ENCODE assay signal across 8 mouse cellular contexts in the genomic region with DNA sequence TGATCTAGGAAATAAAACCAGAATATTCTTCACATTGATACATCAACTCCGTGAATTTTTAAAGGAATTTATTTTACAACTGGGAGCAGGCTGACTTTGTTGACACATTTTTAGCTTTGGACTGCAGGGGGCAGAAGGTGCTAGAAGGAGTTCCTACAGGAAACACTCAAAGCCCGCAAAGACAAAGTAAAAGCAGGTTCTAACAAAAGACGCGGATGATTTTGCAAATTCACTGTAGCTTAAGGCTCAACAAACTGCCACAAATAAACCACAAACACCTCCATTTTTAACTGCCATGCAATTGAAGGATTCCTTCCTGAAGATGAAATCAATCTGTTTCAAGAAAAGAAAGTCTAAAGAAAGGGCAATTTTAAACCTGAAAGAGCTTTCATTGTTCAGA. TPM values are rescaled to one million over a fixed set of nuclear protein-coding genes. Genes with fewer than 3 reads are reported as not detected.
A peak's percentile ranks its signal among the peaks of the same experiment; 100 is the strongest.
DNase-seq lines count a peak whose midpoint lies in the region; ATAC-seq and TF ChIP-seq lines count a peak whose summit lies in the region.

No protein-coding gene starts in this region.

- H3K4me2 ChIP-seq in midbrain, embryonic 16.5 days (ENCODE audit: low read length): no peak overlapping the region
- H3K4me2 ChIP-seq in hindbrain, embryonic 13.5 days: peak overlapping the region; percentile 31; the same call in 1 of the 2 replicates
- peak overlapping the region; percentile 33; the same call in 1 of the 2 replicates for H3K4me2 ChIP-seq in limb, embryonic 15.5 days
- H3K4me2 ChIP-seq in midbrain, postnatal 0 days (ENCODE audit: low read depth, low read length, poor library complexity, severe bottlenecking): no peak overlapping the region

- peaks cover 42% of the 10 kb centered on the region for H3K36me3 ChIP-seq in midbrain, embryonic 10.5 days
- no peaks in the 10 kb centered on the region for H3K36me3 ChIP-seq in midbrain, embryonic 16.5 days (ENCODE audit: control insufficient read depth, insufficient read depth, low read length)
- no peaks in the 10 kb centered on the region; the same call in 1 of the 2 replicates for H3K36me3 ChIP-seq in hindbrain, embryonic 13.5 days
- peaks cover 30% of the 10 kb centered on the region for H3K36me3 ChIP-seq in limb, embryonic 15.5 days
- no peaks in the 10 kb centered on the region for H3K36me3 ChIP-seq in midbrain, postnatal 0 days (ENCODE audit: insufficient read depth, low read length)

- no peak for DNase-seq in midbrain, embryonic 10.5 days (ENCODE audit: low spot score)
- peak; percentile 55 for DNase-seq in embryo, embryonic 9.5 days (ENCODE audit: extremely low spot score)
- DNase-seq in midbrain, postnatal 0 days (ENCODE audit: low spot score): peak; percentile 60
- DNase-seq in ovary, adult 18-20 months (ENCODE audit: low spot score): no peak
- DNase-seq in urinary bladder, adult 18-20 months (ENCODE audit: low spot score in 2 of 2): no peak

- peak overlapping the region; percentile 97 for H3K27ac ChIP-seq in midbrain, embryonic 10.5 days (replicated peaks)
- H3K27ac ChIP-seq in midbrain, embryonic 16.5 days (ENCODE audit: low read length): no peak overlapping the region
- H3K27ac ChIP-seq in hindbrain, embryonic 13.5 days: no peak overlapping the region
- H3K27ac ChIP-seq in limb, embryonic 15.5 days: no peak overlapping the region
- no peak overlapping the region for H3K27ac ChIP-seq in midbrain, postnatal 0 days (ENCODE audit: low read depth, low read length)

- no peak overlapping the region for H3K9ac ChIP-seq in midbrain, embryonic 16.5 days (ENCODE audit: low read depth, low read length)
- no peak overlapping the region for H3K9ac ChIP-seq in hindbrain, embryonic 13.5 days
- H3K9ac ChIP-seq in limb, embryonic 15.5 days: no peak overlapping the region
- H3K9ac ChIP-seq in midbrain, postnatal 0 days (replicated peaks; ENCODE audit: low read length, poor library complexity, severe bottlenecking): no peak overlapping the region

- TF ChIP-seq CTCF in midbrain, postnatal 0 days (IDR thresholded peaks at IDR 0.05): peak; percentile 71

- H3K4me1 ChIP-seq in midbrain, embryonic 10.5 days: peaks cover 56% of the 10 kb centered on the region
- H3K4me1 ChIP-seq in midbrain, embryonic 16.5 days (ENCODE audit: control insufficient read depth, insufficient read depth, low read length): peaks cover 33% of the 10 kb centered on the region
- H3K4me1 ChIP-seq in hindbrain, embryonic 13.5 days (replicated peaks): peaks cover 47% of the 10 kb centered on the region
- H3K4me1 ChIP-seq in limb, embryonic 15.5 days: peaks cover 18% of the 10 kb centered on the region
- peaks cover 9% of the 10 kb centered on the region for H3K4me1 ChIP-seq in midbrain, postnatal 0 days (ENCODE audit: insufficient read depth, low read length)

- no peak for ATAC-seq in midbrain, embryonic 16.5 days
- ATAC-seq in hindbrain, embryonic 13.5 days (ENCODE audit: low FRiP score): no peak
- ATAC-seq in limb, embryonic 15.5 days (ENCODE audit: insufficient number of reproducible peaks, low FRiP score, low TSS enrichment, low read depth): no peak
- ATAC-seq in midbrain, postnatal 0 days (ENCODE audit: low FRiP score): no peak

- H3K27me3 ChIP-seq in midbrain, embryonic 10.5 days (ENCODE audit: low read depth, poor library complexity, severe bottlenecking): no peaks in the 10 kb centered on the region
- H3K27me3 ChIP-seq in midbrain, embryonic 16.5 days (ENCODE audit: control insufficient read depth, insufficient read depth, low read depth, low read length): peaks cover 3% of the 10 kb centered on the region; the same call in 1 of the 2 replicates
- peaks cover 28% of the 10 kb centered on the region for H3K27me3 ChIP-seq in hindbrain, embryonic 13.5 days
- no peaks in the 10 kb centered on the region for H3K27me3 ChIP-seq in limb, embryonic 15.5 days
- peaks cover 18% of the 10 kb centered on the region for H3K27me3 ChIP-seq in midbrain, postnatal 0 days (ENCODE audit: insufficient read depth, low read length)

- WGBS in midbrain, embryonic 10.5 days: 8% methylated on average over 4 of the region's 4 CpGs
- 3% methylated on average over 4 of the region's 4 CpGs for WGBS in midbrain, embryonic 16.5 days
- 7% methylated on average over 4 of the region's 4 CpGs for WGBS in hindbrain, embryonic 13.5 days
- WGBS in limb, embryonic 15.5 days: 1% methylated on average over 4 of the region's 4 CpGs
- WGBS in midbrain, postnatal 0 days: 6% methylated on average over 4 of the region's 4 CpGs

- H3K9me3 ChIP-seq in midbrain, embryonic 10.5 days (replicated peaks): no peaks in the 10 kb centered on the region
- no peaks in the 10 kb centered on the region for H3K9me3 ChIP-seq in midbrain, embryonic 16.5 days (replicated peaks; ENCODE audit: control insufficient read depth, low read length, poor library complexity, severe bottlenecking)
- H3K9me3 ChIP-seq in hindbrain, embryonic 13.5 days: no peaks in the 10 kb centered on the region
- no peaks in the 10 kb centered on the region for H3K9me3 ChIP-seq in limb, embryonic 15.5 days
- no peaks in the 10 kb centered on the region for H3K9me3 ChIP-seq in midbrain, postnatal 0 days (ENCODE audit: low read length)

- peak overlapping the region; percentile 84 for H3K4me3 ChIP-seq in midbrain, embryonic 10.5 days
- H3K4me3 ChIP-seq in midbrain, embryonic 16.5 days (ENCODE audit: low read depth, low read length): no peak overlapping the region
- H3K4me3 ChIP-seq in hindbrain, embryonic 13.5 days: no peak overlapping the region
- peak overlapping the region; percentile 17; the same call in 1 of the 2 replicates for H3K4me3 ChIP-seq in limb, embryonic 15.5 days
- H3K4me3 ChIP-seq in midbrain, postnatal 0 days (ENCODE audit: low read depth, low read length): no peak overlapping the region

RNA-seq across cellular contexts. Expression of gene Tgif1, which starts 6.3 kb away (rescaled TPM):
- 72.9 and 73.6 TPM in 2 replicates for polyA plus RNA-seq in midbrain, embryonic 10.5 days (2016; fragmentation: Nextera tagmentation; extraction: Ambion mirVana)
- 7.4 and 8.2 TPM in 2 replicates for polyA plus RNA-seq in midbrain, embryonic 16.5 days (2015; fragmentation: Nextera tagmentation; extraction: Ambion mirVana)
- polyA plus RNA-seq in hindbrain, embryonic 13.5 days (2015; fragmentation: Nextera tagmentation; extraction: Ambion mirVana): 26.4 TPM in 2 replicates
- 60.4 and 64.6 TPM in 2 replicates for polyA plus RNA-seq in limb, embryonic 15.5 days (2015; fragmentation: Nextera tagmentation; extraction: Ambion mirVana)
- total RNA-seq in midbrain, postnatal 0 days (2014; rRNA removed): 5.6 and 5.8 TPM in 2 replicates
- polyA plus RNA-seq in midbrain, postnatal 0 days (2015; fragmentation: Nextera tagmentation; extraction: Ambion mirVana): 3.8 and 4.2 TPM in 2 replicates

Comparison
In these comparisons a context has a peak if more than half of its experiments do, and no peak if none do; other contexts are left out.
1. DNase-seq: peak in embryo, embryonic 9.5 days (single experiment) and midbrain, postnatal 0 days (single experiment); none in midbrain, embryonic 10.5 days (single experiment), ovary, adult 18-20 months (single experiment) and urinary bladder, adult 18-20 months (0 of 2).
2. H3K4me3 ChIP-seq: peak in midbrain, embryonic 10.5 days (single experiment) and limb, embryonic 15.5 days (single experiment); none in midbrain, embryonic 16.5 days (single experiment), hindbrain, embryonic 13.5 days (single experiment) and midbrain, postnatal 0 days (single experiment).
3. H3K4me2 ChIP-seq: peak in hindbrain, embryonic 13.5 days (single experiment) and limb, embryonic 15.5 days (single experiment); none in midbrain, embryonic 16.5 days (single experiment) and midbrain, postnatal 0 days (single experiment).